Mouse (Mus musculus): ENCODE results near the gene Otud7a. TPM values are rescaled to one million over a fixed set of nuclear protein-coding genes. Genes with fewer than 3 reads are reported as not detected.

Gene Otud7a
- polyA plus RNA-seq, 1 experiment = not detected

DNA sequence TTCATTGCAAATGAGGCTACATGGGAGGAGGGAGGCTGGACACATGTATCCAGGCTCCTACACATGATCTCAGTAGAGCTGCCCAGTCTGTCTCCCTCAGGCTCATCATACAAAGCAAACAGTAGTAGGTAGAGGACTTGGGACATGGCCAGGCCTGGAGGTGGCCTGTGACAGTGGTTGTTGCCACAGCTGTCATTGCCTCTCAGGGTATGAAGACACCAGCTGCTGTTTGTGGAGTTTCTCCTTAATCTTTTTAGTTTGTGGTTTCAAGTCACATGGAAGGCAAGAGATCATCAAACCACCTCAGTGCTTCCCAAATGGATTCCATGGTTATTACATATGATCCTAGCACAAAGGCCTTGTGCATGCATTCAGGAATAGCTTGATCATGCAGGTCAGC is 285.5 kb downstream of the Otud7a start:
- H3K4me3 ChIP-seq (ENCODE audit: insufficient read depth, low read length) = no peak overlapping the region
- TF ChIP-seq CTCF (IDR thresholded peaks at IDR 0.05; ENCODE audit: low read depth, low read length) = no peak
- no peak overlapping the region for H3K27ac ChIP-seq (ENCODE audit: insufficient read depth, low read depth, low read length)
- no peaks in the 10 kb centered on the region for H3K4me1 ChIP-seq (ENCODE audit: control insufficient read depth, insufficient read depth, low read length)

DNA sequence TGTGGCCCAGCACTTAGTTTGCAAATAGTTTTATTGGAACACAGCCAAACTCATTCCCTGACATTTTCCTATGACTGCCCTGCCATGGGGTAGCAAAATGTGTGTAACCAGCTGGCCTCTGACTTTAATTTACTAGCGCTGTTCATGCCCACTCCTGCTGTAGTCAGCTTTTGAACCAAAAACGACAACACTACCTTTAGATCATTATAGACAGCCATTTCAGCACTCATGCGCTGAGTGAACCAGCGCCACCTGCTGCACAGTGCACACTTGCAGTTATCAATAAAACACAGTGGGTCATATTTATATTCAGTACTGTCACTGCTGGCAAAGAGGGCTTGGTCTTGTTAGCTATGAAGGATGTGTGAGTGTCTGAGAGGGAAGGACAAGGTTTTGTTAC is 293.2 kb downstream of the Otud7a start:
- Histone ChIP-seq H3K4me3 (ENCODE audit: insufficient read depth, low read length) (no peak overlapping the region), H3K4me1 (ENCODE audit: control insufficient read depth, insufficient read depth, low read length) (no peaks in the 10 kb centered on the region), H3K27ac (ENCODE audit: insufficient read depth, low read depth, low read length) (no peak overlapping the region)
- TF ChIP-seq POLR2A (IDR thresholded peaks at IDR 0.05; ENCODE audit: borderline replicate concordance, low read depth, low read length) (no peak), CTCF (IDR thresholded peaks at IDR 0.05; ENCODE audit: low read depth, low read length) (no peak)

DNA sequence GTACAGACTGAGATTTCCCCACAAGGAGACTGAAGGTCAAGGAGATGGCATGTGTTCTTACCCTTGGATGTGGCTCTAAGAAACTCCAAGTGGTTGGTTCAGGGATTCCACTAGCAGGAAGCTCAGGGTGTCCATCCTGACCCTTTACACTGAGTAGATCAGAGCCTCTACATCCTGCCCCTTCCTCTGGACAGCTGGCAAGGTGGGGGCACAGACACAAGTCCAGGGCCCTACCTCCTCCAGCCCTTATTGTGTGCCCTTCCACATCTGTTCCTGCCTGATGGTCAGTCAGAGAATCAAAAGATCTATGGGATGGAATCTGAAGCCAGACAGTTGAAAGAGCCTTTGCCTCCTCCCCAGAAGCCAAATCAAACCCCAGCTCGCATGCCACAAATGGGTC is 293.6 kb downstream of the Otud7a start:
- Histone ChIP-seq H3K4me3 (ENCODE audit: insufficient read depth, low read length) (no peak overlapping the region), H3K4me1 (ENCODE audit: control insufficient read depth, insufficient read depth, low read length) (no peaks in the 10 kb centered on the region), H3K27ac (ENCODE audit: insufficient read depth, low read depth, low read length) (no peak overlapping the region)
- no peak for TF ChIP-seq CTCF (IDR thresholded peaks at IDR 0.05; ENCODE audit: low read depth, low read length)
- no peak for TF ChIP-seq POLR2A (IDR thresholded peaks at IDR 0.05; ENCODE audit: borderline replicate concordance, low read depth, low read length)

DNA sequence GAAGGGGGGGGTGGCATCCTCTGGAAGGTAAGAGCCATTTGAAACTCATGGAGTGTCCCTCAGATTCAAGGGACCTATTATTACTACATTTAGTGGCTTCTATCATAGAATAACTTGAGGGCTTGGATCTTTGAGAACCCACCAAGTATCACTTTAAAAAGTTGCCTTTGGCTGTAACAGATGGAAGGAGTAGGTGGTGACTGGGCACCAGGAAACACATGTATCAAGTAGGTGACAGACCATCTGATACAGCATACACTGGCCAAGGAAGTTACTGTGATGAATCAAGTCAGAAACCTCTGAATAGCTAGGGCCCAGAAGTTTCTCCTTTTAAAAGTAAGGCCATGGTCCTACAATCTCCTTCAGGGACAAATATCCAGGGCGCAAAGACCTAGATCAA is 298.6 kb downstream of the Otud7a start:
- TF ChIP-seq CTCF (IDR thresholded peaks at IDR 0.05; ENCODE audit: low read depth, low read length) (no peak), POLR2A (IDR thresholded peaks at IDR 0.05; ENCODE audit: borderline replicate concordance, low read depth, low read length) (no peak)
- Histone ChIP-seq H3K27ac (ENCODE audit: insufficient read depth, low read depth, low read length) (no peak overlapping the region), H3K4me3 (ENCODE audit: insufficient read depth, low read length) (no peak overlapping the region), H3K4me1 (ENCODE audit: control insufficient read depth, insufficient read depth, low read length) (no peaks in the 10 kb centered on the region)

DNA sequence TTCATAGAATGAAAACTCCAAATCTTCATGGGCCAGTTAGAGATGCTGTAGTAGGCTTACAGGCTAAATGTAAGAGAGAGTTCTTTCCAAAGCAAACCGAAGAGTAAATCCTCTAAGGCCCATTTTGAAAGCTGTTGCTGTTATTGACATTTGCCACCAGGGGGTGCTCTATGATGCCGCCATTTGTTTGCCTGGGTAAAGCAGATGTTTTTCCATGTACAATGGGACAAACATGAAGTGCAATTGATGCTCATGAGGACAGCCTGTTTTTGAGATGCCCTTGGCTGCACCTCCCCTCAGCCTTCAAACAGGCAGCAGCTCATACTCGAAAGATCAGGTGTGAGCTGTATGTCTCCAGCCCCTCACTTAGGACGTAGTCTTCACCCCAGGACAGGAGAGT is 307.5 kb downstream of the Otud7a start:
- H3K4me1 ChIP-seq (ENCODE audit: control insufficient read depth, insufficient read depth, low read length) = 0 out of 2 replicates have a peak, but pooled peaks cover 4% of the 10 kb centered on the region
- H3K27ac ChIP-seq (ENCODE audit: insufficient read depth, low read depth, low read length) = no peak overlapping the region
- TF ChIP-seq POLR2A (IDR thresholded peaks at IDR 0.05; ENCODE audit: borderline replicate concordance, low read depth, low read length) (no peak), CTCF (IDR thresholded peaks at IDR 0.05; ENCODE audit: low read depth, low read length) (peak; percentile 27; the same call in 1 of the 2 replicates)
- no peak overlapping the region for H3K4me3 ChIP-seq (ENCODE audit: insufficient read depth, low read length)

DNA sequence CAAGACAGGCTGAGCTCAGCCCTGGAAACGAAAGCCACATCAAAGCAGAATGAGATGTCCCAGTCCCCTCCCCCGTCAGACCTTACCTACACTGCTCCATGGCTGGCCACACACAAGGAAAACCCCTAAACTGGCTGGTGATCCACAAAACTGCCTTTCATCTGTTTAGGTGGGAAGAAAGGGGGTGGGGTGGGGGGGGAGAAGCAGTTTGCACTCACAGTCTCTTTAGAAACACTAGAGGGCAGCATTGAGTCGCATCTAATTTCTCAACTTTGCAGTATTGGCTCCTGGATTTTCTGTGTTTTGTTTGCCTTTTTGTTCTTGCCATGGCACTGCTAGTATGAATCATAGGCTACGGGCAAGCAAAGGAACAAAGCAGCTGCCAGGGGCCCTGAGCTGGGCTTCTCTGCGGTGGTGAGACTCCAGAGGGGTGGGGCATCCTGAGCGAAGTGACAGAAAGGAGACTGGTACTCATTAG is 308.8 kb downstream of the Otud7a start:
- no peak overlapping the region for H3K27ac ChIP-seq (ENCODE audit: insufficient read depth, low read depth, low read length)
- H3K4me3 ChIP-seq (ENCODE audit: insufficient read depth, low read length) = no peak overlapping the region
- 0 out of 2 replicates have a peak, but pooled peaks cover 4% of the 10 kb centered on the region for H3K4me1 ChIP-seq (ENCODE audit: control insufficient read depth, insufficient read depth, low read length)
- TF ChIP-seq POLR2A (IDR thresholded peaks at IDR 0.05; ENCODE audit: borderline replicate concordance, low read depth, low read length) (no peak), CTCF (IDR thresholded peaks at IDR 0.05; ENCODE audit: low read depth, low read length) (peak; percentile 35; the same call in 1 of the 2 replicates)

DNA sequence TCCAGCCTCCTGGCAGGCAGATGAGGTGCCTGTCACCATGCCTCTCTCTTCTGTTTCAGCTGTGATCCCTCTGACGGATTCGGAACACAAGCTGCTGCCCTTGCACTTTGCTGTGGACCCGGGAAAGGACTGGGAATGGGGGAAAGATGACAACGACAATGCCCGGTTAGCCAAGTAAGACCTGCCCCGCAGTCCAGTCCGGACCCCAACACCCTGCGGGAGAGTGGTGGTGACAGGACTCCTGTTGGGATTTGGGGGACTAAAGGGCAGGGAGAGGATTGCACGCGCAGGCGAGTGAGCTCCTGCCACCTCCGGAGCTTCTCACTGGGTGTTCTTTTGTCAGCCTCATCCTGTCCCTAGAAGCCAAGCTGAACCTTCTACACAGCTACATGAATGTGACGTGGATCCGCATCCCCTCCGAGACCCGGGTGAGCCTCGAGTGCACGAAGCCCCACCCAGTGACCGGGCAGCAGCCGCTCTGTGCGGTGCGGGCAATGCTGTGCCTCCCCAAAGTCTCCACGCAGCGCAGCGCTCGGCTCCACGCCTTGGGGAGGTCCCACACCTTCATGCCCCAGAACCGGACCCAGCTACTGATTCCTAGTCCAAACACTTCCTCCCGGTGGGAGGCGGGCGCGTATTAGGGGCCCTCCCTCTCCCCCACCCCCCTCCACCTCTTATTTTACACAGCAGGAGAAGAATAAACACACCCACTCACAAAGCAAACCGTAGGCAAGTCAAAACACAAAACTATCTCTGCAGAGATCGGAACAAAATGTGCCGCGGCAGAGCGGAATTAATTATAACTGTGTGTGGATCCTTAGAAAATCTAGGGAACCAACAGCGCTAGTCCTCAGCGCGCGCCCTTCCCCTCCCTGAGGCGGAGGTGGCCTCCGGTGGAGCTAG is 310.3 kb downstream of the Otud7a start:
- Histone ChIP-seq H3K4me3 (ENCODE audit: insufficient read depth, low read length) (peak overlapping the region; percentile 57), H3K27ac (ENCODE audit: insufficient read depth, low read depth, low read length) (no peak overlapping the region), H3K4me1 (ENCODE audit: control insufficient read depth, insufficient read depth, low read length) (0 out of 2 replicates have a peak, but pooled peaks cover 4% of the 10 kb centered on the region)
- no peak for TF ChIP-seq POLR2A (IDR thresholded peaks at IDR 0.05; ENCODE audit: borderline replicate concordance, low read depth, low read length)
- TF ChIP-seq CTCF (IDR thresholded peaks at IDR 0.05; ENCODE audit: low read depth, low read length) = no peak

DNA sequence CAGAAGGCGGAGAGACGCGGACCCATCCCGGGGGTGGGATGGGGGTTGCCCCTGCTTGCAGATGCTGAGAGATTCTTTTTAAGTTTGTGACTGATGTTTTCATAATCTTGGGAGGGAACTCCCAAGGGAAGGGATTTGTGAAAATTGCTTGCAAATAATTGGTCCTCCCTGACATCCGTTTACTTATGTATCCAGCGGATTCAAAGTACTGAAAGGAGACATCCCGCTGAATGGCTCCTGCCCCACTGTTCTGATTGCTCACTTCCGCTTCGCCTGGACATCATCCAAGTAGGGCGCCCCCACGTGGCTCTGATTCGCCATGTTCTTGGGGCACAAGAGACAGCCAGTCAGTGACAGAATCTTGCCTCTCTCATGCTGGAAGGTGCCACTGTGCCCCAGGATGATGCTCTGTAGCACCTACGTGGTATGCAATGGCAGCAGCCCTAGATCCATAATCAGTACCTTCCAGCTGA is 311.0 kb downstream of the Otud7a start:
- 0 out of 2 replicates have a peak, but pooled peaks cover 4% of the 10 kb centered on the region for H3K4me1 ChIP-seq (ENCODE audit: control insufficient read depth, insufficient read depth, low read length)
- TF ChIP-seq CTCF (IDR thresholded peaks at IDR 0.05; ENCODE audit: low read depth, low read length) (peak; percentile 24; the same call in 1 of the 2 replicates), POLR2A (IDR thresholded peaks at IDR 0.05; ENCODE audit: borderline replicate concordance, low read depth, low read length) (no peak)
- H3K4me3 ChIP-seq (ENCODE audit: insufficient read depth, low read length) = peak overlapping the region; percentile 57
- H3K27ac ChIP-seq (ENCODE audit: insufficient read depth, low read depth, low read length) = no peak overlapping the region

DNA sequence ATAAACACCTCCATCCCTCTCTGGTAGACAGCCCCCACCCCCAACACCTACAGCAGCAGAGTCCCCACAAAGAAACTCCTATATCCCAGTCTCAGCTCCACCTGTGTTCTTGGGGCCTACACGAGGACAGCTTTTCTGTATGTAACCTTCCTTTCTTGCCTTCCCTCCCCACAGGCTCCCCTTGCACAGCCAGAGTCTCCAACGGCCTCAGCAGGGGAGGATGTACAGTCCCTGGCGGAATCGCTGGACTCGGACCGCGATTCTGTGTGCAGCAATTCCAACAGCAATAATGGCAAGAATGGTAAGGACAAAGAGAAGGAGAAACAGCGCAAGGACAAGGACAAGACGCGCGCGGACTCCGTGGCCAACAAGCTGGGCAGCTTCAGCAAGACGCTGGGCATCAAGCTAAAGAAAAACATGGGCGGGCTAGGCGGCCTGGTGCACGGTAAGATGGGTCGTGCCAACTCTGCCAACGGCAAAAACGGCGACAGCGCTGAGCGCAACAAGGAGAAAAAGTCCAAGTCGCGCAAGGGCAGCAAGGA is 312.7 kb downstream of the Otud7a start:
- H3K27ac ChIP-seq (ENCODE audit: insufficient read depth, low read depth, low read length) = no peak overlapping the region
- no peak for TF ChIP-seq CTCF (IDR thresholded peaks at IDR 0.05; ENCODE audit: low read depth, low read length)
- no peak overlapping the region for H3K4me3 ChIP-seq (ENCODE audit: insufficient read depth, low read length)
- H3K4me1 ChIP-seq (ENCODE audit: control insufficient read depth, insufficient read depth, low read length) = 0 out of 2 replicates have a peak, but pooled peaks cover 4% of the 10 kb centered on the region

All from bone marrow macrophage, adult 2 months (primary cell).